Mouse (Mus musculus) spleen, adult 2 months (tissue): Measurements from ENCODE around the gene Tubgcp5. TPM values are rescaled to one million over a fixed set of nuclear protein-coding genes. Genes with fewer than 3 reads are reported as not detected.

Experiments used
- DNase-seq, 2 experiments: peaks; one replicate each; pipeline versions ENCODE4 v3.0.0 to v3.0.0-alpha.2; 2012 to 2021; ENCODE audit warnings: low spot score in 2 of 2, low read depth in 1 of 2
- H3K27ac ChIP-seq: fragments of 200-500 bp; 2 replicates; pipeline ENCODE4 v1.5.1; 2012; ENCODE audit warnings: low read length, inconsistent platforms; ENCODE audit not compliant: insufficient read depth
- H3K27me3 ChIP-seq: fragments of 200-500 bp; 2 replicates; pipeline ENCODE4 v1.6.1; 2012; ENCODE audit warnings: mild to moderate bottlenecking, moderate library complexity, low read length, inconsistent platforms; ENCODE audit not compliant: control insufficient read depth, insufficient read depth
- H3K36me3 ChIP-seq: fragments of 200-500 bp; 2 replicates; pipeline ENCODE4 v1.6.1; 2012; ENCODE audit warnings: mild to moderate bottlenecking, low read length, inconsistent platforms; ENCODE audit not compliant: control insufficient read depth, insufficient read depth
- H3K4me1 ChIP-seq: fragments of 200-500 bp; 2 replicates; pipeline ENCODE4 v1.6.1; 2011; ENCODE audit warnings: inconsistent platforms; ENCODE audit not compliant: control insufficient read depth, insufficient read depth, insufficient read length
- H3K4me3 ChIP-seq: fragments of 200-500 bp; 2 replicates; pipeline ENCODE4 v1.5.1; 2011; ENCODE audit warnings: mild to moderate bottlenecking, inconsistent platforms; ENCODE audit not compliant: insufficient read depth, insufficient read length; ENCODE audit errors: extremely low read depth
- CTCF ChIP-seq: fragments of 200-500 bp; IDR thresholded peaks from 2 replicates; pipeline ENCODE4 v1.5.1; 2011; ENCODE audit warnings: mild to moderate bottlenecking, inconsistent platforms; ENCODE audit not compliant: insufficient read depth, insufficient read length, insufficient replicate concordance; ENCODE audit errors: extremely low read depth
- POLR2A ChIP-seq: fragments of 200-500 bp; IDR thresholded peaks from 2 replicates; pipeline ENCODE4 v1.6.1; 2011; ENCODE audit warnings: low read depth, low read length, inconsistent platforms
- WGBS: fragments of 180-500 bp; shearing (Covaris S2); methylation state at CpG from one replicate; pipeline ENCODE4 v1.1.7; 2018; 5-methylcytosine and 5-hydroxymethylcytosine counted together
- polyA plus RNA-seq: library from polyadenylated mRNA; depleted of rRNA; stranded (reverse); fragments of >200 nt; gene quantifications from 2 replicates; pipeline ENCODE4 v1.2.3, GENCODE M21; 2012

Gene Tubgcp5
- polyA plus RNA-seq, 1 experiment: 2.9 TPM

GRCm38 (mm10) chr7:55849948-55850571, 56.1 kb downstream of the Tubgcp5 start:
- TF ChIP-seq POLR2A (no peak), CTCF (no peak)
- Histone ChIP-seq H3K27ac (no peak overlapping the region), H3K27me3 (no peaks in the 10 kb centered on the region), H3K4me1 (peaks cover 9% of the 10 kb centered on the region; the same call in 1 of the 2 replicates), H3K4me3 (no peak overlapping the region), H3K36me3 (no peaks in the 10 kb centered on the region)
- no peak for DNase-seq
- 89% methylated on average over 14 of the region's 14 CpGs for WGBS

DNA sequence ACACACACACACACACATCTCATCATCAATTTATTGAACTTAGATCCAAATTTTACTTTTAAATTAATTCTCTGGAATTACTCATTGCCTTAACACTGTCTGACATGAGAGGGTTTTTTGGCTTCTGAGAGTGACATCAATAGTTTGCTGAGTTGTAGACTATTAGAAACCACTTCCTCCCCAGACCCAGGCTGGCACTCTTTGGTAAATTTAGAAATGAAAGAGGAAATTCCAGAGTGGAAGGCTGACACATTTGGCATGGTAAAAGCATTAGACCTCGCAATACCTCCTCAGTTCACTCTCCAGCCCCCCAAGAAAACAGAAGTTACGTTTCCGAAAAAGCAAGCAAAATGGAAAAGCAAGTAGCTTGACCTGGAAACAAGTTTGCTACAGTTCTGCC, 58.8 kb downstream of the Tubgcp5 start:
- Histone ChIP-seq H3K4me3 (no peak overlapping the region), H3K4me1 (peaks cover 7% of the 10 kb centered on the region; the same call in 1 of the 2 replicates), H3K27me3 (no peaks in the 10 kb centered on the region), H3K36me3 (no peaks in the 10 kb centered on the region), H3K27ac (no peak overlapping the region)
- 12% methylated on average over 3 of the region's 3 CpGs for WGBS
- no peak for DNase-seq
- TF ChIP-seq POLR2A (no peak), CTCF (no peak)

GRCm38 (mm10) chr7:55855597-55855996, 61.6 kb downstream of the Tubgcp5 start:
- TF ChIP-seq POLR2A (no peak), CTCF (no peak)
- DNase-seq: no peak
- Histone ChIP-seq H3K4me3 (no peak overlapping the region), H3K4me1 (peaks cover 11% of the 10 kb centered on the region; the same call in 1 of the 2 replicates), H3K36me3 (no peaks in the 10 kb centered on the region), H3K27me3 (no peaks in the 10 kb centered on the region), H3K27ac (no peak overlapping the region)
- 29% methylated on average over 3 of the region's 3 CpGs for WGBS

DNA sequence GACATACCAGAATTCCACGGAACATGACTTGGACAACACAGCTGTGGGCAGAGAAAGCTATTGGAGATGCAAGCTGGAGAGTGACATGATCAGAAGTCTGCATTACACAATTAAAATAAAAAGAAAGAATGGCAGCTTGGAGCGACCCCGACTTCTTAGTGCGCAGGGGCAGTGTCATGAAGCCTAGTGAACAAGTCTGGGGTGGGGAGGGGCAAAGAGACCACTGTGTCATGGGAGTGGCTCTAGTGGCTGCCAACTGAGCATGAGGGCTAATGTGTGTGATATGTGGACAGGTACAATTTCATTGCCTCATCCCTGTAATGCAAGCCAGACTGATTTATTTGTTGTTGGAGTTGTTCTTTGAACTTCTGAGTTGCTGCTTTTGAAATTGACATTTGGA, 62.8 kb downstream of the Tubgcp5 start:
- 95% methylated on average over 4 of the region's 4 CpGs for WGBS
- DNase-seq: no peak
- peaks cover 11% of the 10 kb centered on the region; the same call in 1 of the 2 replicates for H3K4me1 ChIP-seq

DNA sequence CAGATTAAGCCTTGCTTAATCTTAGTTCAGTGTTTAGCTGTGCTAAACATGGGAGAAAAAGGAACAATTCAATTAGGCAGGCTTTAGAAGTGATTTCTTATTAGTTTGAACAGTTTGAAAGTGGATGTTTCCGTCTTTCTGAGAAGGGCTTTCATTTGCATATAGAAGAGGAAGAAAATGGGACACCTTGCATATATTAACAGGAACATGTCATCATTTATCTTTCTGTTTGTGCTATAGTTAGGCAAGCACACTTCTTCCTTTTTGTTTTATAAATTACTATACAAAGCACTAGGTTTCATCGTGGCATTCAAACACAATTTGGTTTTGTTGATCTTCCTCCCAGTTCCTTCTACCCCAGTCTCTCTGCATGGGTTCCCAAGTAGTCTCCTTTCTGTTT, 63.8 kb downstream of the Tubgcp5 start:
- WGBS: 21% methylated on average over 2 of the region's 2 CpGs
- no peaks in the 10 kb centered on the region for H3K27me3 ChIP-seq
- DNase-seq: no peak
- no peak overlapping the region for H3K27ac ChIP-seq
- no peaks in the 10 kb centered on the region for H3K36me3 ChIP-seq
- peaks cover 8% of the 10 kb centered on the region; the same call in 1 of the 2 replicates for H3K4me1 ChIP-seq
- TF ChIP-seq POLR2A: no peak
- no peak for TF ChIP-seq CTCF
- no peak overlapping the region for H3K4me3 ChIP-seq

More for the DNA sequence above, 62.8 kb downstream of the Tubgcp5 start:
- H3K27ac ChIP-seq: no peak overlapping the region
- no peaks in the 10 kb centered on the region for H3K36me3 ChIP-seq
- no peak overlapping the region for H3K4me3 ChIP-seq
- no peaks in the 10 kb centered on the region for H3K27me3 ChIP-seq
- TF ChIP-seq CTCF: no peak

DNA sequence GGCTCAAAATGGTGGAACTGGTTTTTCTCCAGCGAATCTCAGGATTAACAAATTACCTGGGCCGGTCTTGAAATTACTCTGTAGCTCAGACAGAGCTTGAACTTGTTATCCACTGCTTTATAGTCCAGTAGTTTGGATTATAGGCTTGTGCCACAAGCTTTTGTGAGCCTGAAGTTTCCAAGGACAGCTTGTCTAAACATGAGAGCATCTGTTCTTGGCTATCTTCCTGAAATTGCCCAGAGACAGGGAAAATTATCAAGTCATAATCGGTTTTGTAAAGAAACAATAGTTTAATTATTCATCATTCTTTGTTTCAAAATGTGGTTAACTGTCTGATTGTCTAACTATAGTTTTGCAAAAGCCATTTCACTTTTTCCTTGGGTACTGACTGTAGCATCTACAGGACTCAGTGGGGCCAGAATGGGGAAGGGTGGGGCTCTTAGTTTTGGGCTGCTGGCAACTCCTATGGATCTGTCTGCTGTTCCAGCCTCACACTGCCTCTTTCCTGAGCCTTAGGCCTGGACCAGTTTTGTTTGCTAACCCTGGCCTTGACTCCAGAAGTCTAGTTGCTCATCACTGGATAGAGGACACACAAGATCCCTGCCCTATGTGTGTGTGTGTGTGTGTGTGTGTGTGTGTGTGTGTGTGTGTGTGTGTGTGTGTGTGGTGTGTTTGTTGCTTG, 65.0 kb downstream of the Tubgcp5 start:
- no peaks in the 10 kb centered on the region for H3K27me3 ChIP-seq
- H3K4me1 ChIP-seq: peaks cover 4% of the 10 kb centered on the region; the same call in 1 of the 2 replicates
- no peak for TF ChIP-seq POLR2A
- TF ChIP-seq CTCF: no peak
- no peak for DNase-seq
- WGBS: 84% methylated on average over 3 of the region's 3 CpGs
- H3K36me3 ChIP-seq: no peaks in the 10 kb centered on the region
- H3K4me3 ChIP-seq: no peak overlapping the region
- H3K27ac ChIP-seq: no peak overlapping the region

DNA sequence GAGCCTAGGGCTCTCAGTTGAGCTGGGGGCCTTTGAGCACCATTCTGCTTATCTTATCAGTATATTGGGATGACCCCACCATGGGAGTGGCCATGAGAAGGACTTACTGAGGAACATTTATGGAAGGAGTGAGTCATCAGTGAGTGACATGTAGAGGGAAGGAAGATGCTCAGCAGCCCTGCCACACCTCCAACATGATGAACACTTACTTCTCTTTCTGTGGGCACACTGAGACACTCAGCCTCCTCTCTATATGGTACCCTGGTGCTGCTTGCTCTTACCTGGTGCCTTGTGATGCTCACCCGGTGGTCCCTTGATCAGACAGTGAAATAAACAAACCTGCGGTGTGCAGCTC, 65.5 kb downstream of the Tubgcp5 start:
- H3K27ac ChIP-seq: no peak overlapping the region
- H3K27me3 ChIP-seq: no peaks in the 10 kb centered on the region
- 92% methylated on average over 2 of the region's 2 CpGs for WGBS
- H3K4me3 ChIP-seq: no peak overlapping the region
- no peak for DNase-seq
- no peak for TF ChIP-seq CTCF
- TF ChIP-seq POLR2A: no peak
- no peaks in the 10 kb centered on the region for H3K36me3 ChIP-seq
- H3K4me1 ChIP-seq: peaks cover 4% of the 10 kb centered on the region; the same call in 1 of the 2 replicates
